Mouse (Mus musculus) midbrain, postnatal 0 days (tissue): Measurements from ENCODE around the gene Pde4a. TPM values are rescaled to one million over a fixed set of nuclear protein-coding genes. Genes with fewer than 3 reads are reported as not detected.

Experiments
- ATAC-seq: fragments of 200-750 bp; cut with Nextera tagmentation; 2 replicates; pipeline ENCODE4 v1.8.0; 2017; ENCODE audit warnings: moderate number of reproducible peaks, mild to moderate bottlenecking, moderate TSS enrichment, moderate library complexity; ENCODE audit not compliant: low FRiP score
- DNase-seq: peaks from one replicate; pipeline ENCODE4 v3.0.0-alpha.2; 2015; ENCODE audit warnings: low spot score
- H3K27ac ChIP-seq: fragments of 300-500 bp; sonication (generic); 2 replicates; pipeline ENCODE4 v1.5.1; 2014; ENCODE audit warnings: low read depth, mild to moderate bottlenecking, low read length, mixed read lengths
- H3K27me3 ChIP-seq: fragments of 300-500 bp; sonication (generic); 2 replicates; pipeline ENCODE4 v1.6.1; 2014; ENCODE audit warnings: low read length, control low read depth, mixed read lengths; ENCODE audit not compliant: insufficient read depth
- H3K36me3 ChIP-seq: fragments of 300-500 bp; sonication (generic); 2 replicates; pipeline ENCODE4 v1.6.1; 2014; ENCODE audit warnings: low read length, control low read depth, mixed read lengths; ENCODE audit not compliant: insufficient read depth
- H3K4me1 ChIP-seq: fragments of 300-500 bp; sonication (generic); 2 replicates; pipeline ENCODE4 v1.6.1; 2014; ENCODE audit warnings: mild to moderate bottlenecking, control low read depth, antibody characterized with exemption, low read length, mixed read lengths; ENCODE audit not compliant: insufficient read depth
- H3K4me2 ChIP-seq: fragments of 300-500 bp; sonication (generic); 2 replicates; pipeline ENCODE4 v1.6.1; 2014; ENCODE audit warnings: low read depth, mild to moderate bottlenecking, low read length, mixed read lengths; ENCODE audit not compliant: poor library complexity, severe bottlenecking
- H3K4me3 ChIP-seq: fragments of 300-500 bp; sonication (generic); 2 replicates; pipeline ENCODE4 v1.5.1; 2014; ENCODE audit warnings: low read depth, mild to moderate bottlenecking, low read length, moderate library complexity
- H3K9ac ChIP-seq: fragments of 300-500 bp; sonication (generic); replicated peaks from 2 replicates; pipeline ENCODE4 v1.6.1; 2014; ENCODE audit warnings: mild to moderate bottlenecking, low read length, moderate library complexity, mixed read lengths; ENCODE audit not compliant: poor library complexity, severe bottlenecking
- H3K9me3 ChIP-seq: fragments of 300-500 bp; sonication (generic); 2 replicates; pipeline ENCODE4 v1.6.1; 2016; ENCODE audit warnings: low read length, control low read depth
- CTCF ChIP-seq: IDR thresholded peaks from 2 replicates; pipeline ENCODE4 v1.5.1; 2016; ENCODE audit warnings: antibody characterized with exemption, mild to moderate bottlenecking
- WGBS: fragments of 180-500 bp; shearing (Covaris S2); extraction: QIAGEN DNeasy Blood & Tissue Kit; methylation state at CpG from one replicate; pipeline ENCODE4 v1.1.7; 2014; 5-methylcytosine and 5-hydroxymethylcytosine counted together
- polyA plus RNA-seq: library from polyadenylated mRNA; unstranded; fragments of >200 nt; fragmentation: Nextera tagmentation; extraction: Ambion mirVana; gene quantifications from 2 replicates; pipeline ENCODE4 v1.2.1, GENCODE M21; 2015
- total RNA-seq: library from RNA; depleted of rRNA; stranded (reverse); fragments of >200 nt; gene quantifications from 2 replicates; pipeline ENCODE4 v1.2.3, GENCODE M21; 2014

Gene Pde4a
- total and polyA plus RNA-seq, 2 experiments from 2014 or later, result 46.5 to 59.8 TPM

GRCm38 (mm10) chr9:21135329-21135890 lies 30.1 kb upstream of the Pde4a start:
- Histone ChIP-seq H3K27ac (no peak overlapping the region), H3K27me3 (no peaks in the 10 kb centered on the region), H3K9ac (no peak overlapping the region), H3K36me3 (peaks cover 22% of the 10 kb centered on the region), H3K4me2 (no peak overlapping the region), H3K4me3 (no peak overlapping the region), H3K9me3 (no peaks in the 10 kb centered on the region), H3K4me1 (0 out of 2 replicates have a peak, but pooled peaks cover 2% of the 10 kb centered on the region)
- ATAC-seq (no peak), DNase-seq (no peak)
- no peak for TF ChIP-seq CTCF
- 81% methylated on average over 4 of the region's 4 CpGs for WGBS

GRCm38 (mm10) chr9:21135941-21136381 lies 29.6 kb upstream of the Pde4a start:
- no peaks in the 10 kb centered on the region for H3K4me1 ChIP-seq
- no peak for DNase-seq
- no peaks in the 10 kb centered on the region for H3K9me3 ChIP-seq
- no peak overlapping the region for H3K27ac ChIP-seq
- no peak overlapping the region for H3K4me3 ChIP-seq
- H3K27me3 ChIP-seq, result no peaks in the 10 kb centered on the region
- peaks cover 28% of the 10 kb centered on the region for H3K36me3 ChIP-seq
- H3K9ac ChIP-seq, result no peak overlapping the region
- no peak overlapping the region for H3K4me2 ChIP-seq
- 77% methylated on average over 1 of the region's 1 CpGs for WGBS
- no peak for TF ChIP-seq CTCF
- ATAC-seq, result no peak

- Histone ChIP-seq H3K4me3 (no peak overlapping the region), H3K9me3 (no peaks in the 10 kb centered on the region), H3K27me3 (no peaks in the 10 kb centered on the region), H3K36me3 (peaks cover 32% of the 10 kb centered on the region), H3K4me2 (no peak overlapping the region), H3K9ac (no peak overlapping the region), H3K4me1 (no peaks in the 10 kb centered on the region), H3K27ac (no peak overlapping the region)
- ATAC-seq, result no peak
- WGBS, result 87% methylated on average over 6 of the region's 6 CpGs
- DNase-seq, result no peak
- TF ChIP-seq CTCF, result no peak
Observed at GRCm38 (mm10) chr9:21136401-21136800, 29.1 kb upstream of the Pde4a start.

- Histone ChIP-seq H3K9ac (no peak overlapping the region), H3K4me3 (no peak overlapping the region), H3K36me3 (peaks cover 39% of the 10 kb centered on the region), H3K9me3 (no peaks in the 10 kb centered on the region), H3K27me3 (no peaks in the 10 kb centered on the region), H3K4me2 (no peak overlapping the region), H3K4me1 (no peaks in the 10 kb centered on the region), H3K27ac (no peak overlapping the region)
- peak; percentile 82 for TF ChIP-seq CTCF
- WGBS, result 55% methylated on average over 3 of the region's 3 CpGs
- ATAC-seq (no peak), DNase-seq (peak; percentile 69)
Observed at GRCm38 (mm10) chr9:21137229-21137628, 28.3 kb upstream of the Pde4a start.

- Histone ChIP-seq H3K27me3 (no peaks in the 10 kb centered on the region), H3K9ac (no peak overlapping the region), H3K27ac (no peak overlapping the region), H3K4me3 (no peak overlapping the region), H3K36me3 (peaks cover 48% of the 10 kb centered on the region), H3K4me1 (no peaks in the 10 kb centered on the region), H3K9me3 (no peaks in the 10 kb centered on the region), H3K4me2 (no peak overlapping the region)
- DNase-seq, result no peak
- no peak for TF ChIP-seq CTCF
- 87% methylated on average over 4 of the region's 4 CpGs for WGBS
- no peak for ATAC-seq
Observed at GRCm38 (mm10) chr9:21138386-21138785, 27.1 kb upstream of the Pde4a start.

- Histone ChIP-seq H3K4me2 (no peak overlapping the region), H3K9ac (no peak overlapping the region), H3K27me3 (no peaks in the 10 kb centered on the region), H3K27ac (no peak overlapping the region), H3K36me3 (peaks cover 54% of the 10 kb centered on the region), H3K4me3 (no peak overlapping the region), H3K4me1 (0 out of 2 replicates have a peak, but pooled peaks cover under 1% of the 10 kb centered on the region), H3K9me3 (no peaks in the 10 kb centered on the region)
- WGBS, result 97% methylated on average over 14 of the region's 14 CpGs
- no peak for TF ChIP-seq CTCF
- no peak for DNase-seq
- no peak for ATAC-seq
Observed at GRCm38 (mm10) chr9:21141922-21142321, 23.6 kb upstream of the Pde4a start.
